Mouse (Mus musculus) kidney, embryonic 15.5 days (tissue): ENCODE measurements around the gene Rnaseh2b. TPM values are rescaled to one million over a fixed set of nuclear protein-coding genes. Genes with fewer than 3 reads are reported as not detected.

Experiments used
- ATAC-seq: fragments of 200-750 bp; cut with Nextera tagmentation; replicated peaks from 2 replicates; pipeline ENCODE4 v1.8.0; 2017; ENCODE audit warnings: moderate TSS enrichment; ENCODE audit not compliant: low FRiP score
- H3K27ac ChIP-seq: fragments of 300-500 bp; sonication (generic); 2 replicates; pipeline ENCODE4 v1.5.1; 2015; ENCODE audit warnings: mild to moderate bottlenecking, inconsistent platforms
- H3K27me3 ChIP-seq: fragments of 300-500 bp; sonication (generic); 2 replicates; pipeline ENCODE4 v1.6.1; 2015; ENCODE audit warnings: inconsistent platforms
- H3K36me3 ChIP-seq: fragments of 300-500 bp; sonication (generic); 2 replicates; pipeline ENCODE4 v1.6.1; 2015; ENCODE audit warnings: inconsistent platforms
- H3K4me1 ChIP-seq: fragments of 300-500 bp; sonication (generic); 2 replicates; pipeline ENCODE4 v1.6.1; 2015; ENCODE audit warnings: inconsistent platforms
- H3K4me2 ChIP-seq: fragments of 300-500 bp; sonication (generic); 2 replicates; pipeline ENCODE4 v1.6.1; 2015; ENCODE audit warnings: moderate library complexity, mild to moderate bottlenecking, inconsistent platforms
- H3K4me3 ChIP-seq: fragments of 300-500 bp; sonication (generic); replicated peaks from 2 replicates; pipeline ENCODE4 v1.5.1; 2015; ENCODE audit warnings: mild to moderate bottlenecking, inconsistent platforms
- H3K9ac ChIP-seq: fragments of 300-500 bp; sonication (generic); 2 replicates; pipeline ENCODE4 v1.6.1; 2015; ENCODE audit warnings: mild to moderate bottlenecking, inconsistent platforms
- H3K9me3 ChIP-seq: fragments of 300-500 bp; sonication (generic); replicated peaks from 2 replicates; pipeline ENCODE4 v1.6.1; 2016; ENCODE audit warnings: inconsistent platforms
- WGBS: fragments of 180-500 bp; shearing (Covaris S2); methylation state at CpG from one replicate; pipeline ENCODE4 v1.1.7; 2015; ENCODE audit warnings: mixed read lengths; 5-methylcytosine and 5-hydroxymethylcytosine counted together
- polyA plus RNA-seq: library from polyadenylated mRNA; unstranded; fragments of >200 nt; fragmentation: Nextera tagmentation; extraction: Ambion mirVana; gene quantifications from 2 replicates; pipeline ENCODE4 v1.2.1, GENCODE M21; 2015

The Rnaseh2b gene
- polyA plus RNA-seq, 1 experiment from 2014 or later: 53.6 TPM

- Histone ChIP-seq H3K4me1 (peaks cover 10% of the 10 kb centered on the region), H3K9ac (no peak overlapping the region), H3K4me3 (no peak overlapping the region), H3K27me3 (no peaks in the 10 kb centered on the region), H3K36me3 (no peaks in the 10 kb centered on the region), H3K27ac (no peak overlapping the region), H3K4me2 (no peak overlapping the region), H3K9me3 (no peaks in the 10 kb centered on the region)
- 62% methylated on average over 5 of the region's 5 CpGs for WGBS
- ATAC-seq: no peak
These were observed 31.1 kb downstream of the Rnaseh2b start for GRCm38 (mm10) chr14:62323457-62323856.

- H3K4me2 ChIP-seq: no peak overlapping the region
These were observed 32.6 kb downstream of the Rnaseh2b start for GRCm38 (mm10) chr14:62324943-62325342.

DNA sequence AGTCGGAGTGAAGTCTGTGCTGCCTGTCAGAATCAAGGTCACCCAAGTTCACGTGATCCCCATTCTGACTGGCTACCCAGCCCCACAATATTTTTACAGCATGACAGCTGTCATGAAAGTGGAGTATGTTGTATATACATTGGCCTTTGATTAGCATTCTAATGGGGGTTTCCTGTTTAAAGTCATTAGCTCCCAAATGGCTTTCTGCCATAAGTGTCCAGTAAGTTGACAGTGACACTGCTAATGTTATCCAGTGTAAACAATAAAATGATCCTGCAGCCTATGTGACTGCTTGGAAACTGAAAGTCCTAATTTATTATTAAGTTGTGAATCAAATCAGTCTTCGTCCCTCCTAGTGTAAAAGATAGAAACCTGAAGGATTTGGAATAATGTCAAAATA lies 33.6 kb downstream of the Rnaseh2b start:
- no peaks in the 10 kb centered on the region for H3K9me3 ChIP-seq
- no peak overlapping the region for H3K9ac ChIP-seq
- no peak overlapping the region for H3K27ac ChIP-seq
- 63% methylated on average over 3 of the region's 3 CpGs for WGBS
- no peaks in the 10 kb centered on the region for H3K27me3 ChIP-seq
- H3K36me3 ChIP-seq: no peaks in the 10 kb centered on the region
- no peak for ATAC-seq
- peaks cover 10% of the 10 kb centered on the region for H3K4me1 ChIP-seq
- H3K4me3 ChIP-seq: no peak overlapping the region
- H3K4me2 ChIP-seq: no peak overlapping the region

More at GRCm38 (mm10) chr14:62324943-62325342, 32.6 kb downstream of the Rnaseh2b start:
- Histone ChIP-seq H3K27ac (no peak overlapping the region), H3K36me3 (no peaks in the 10 kb centered on the region), H3K4me1 (peaks cover 10% of the 10 kb centered on the region), H3K9me3 (no peaks in the 10 kb centered on the region), H3K4me3 (no peak overlapping the region), H3K9ac (no peak overlapping the region), H3K27me3 (no peaks in the 10 kb centered on the region)
- no peak for ATAC-seq
- WGBS: 87% methylated on average over 5 of the region's 5 CpGs

- Histone ChIP-seq H3K9ac (no peak overlapping the region), H3K4me1 (peaks cover 15% of the 10 kb centered on the region), H3K4me2 (no peak overlapping the region), H3K27ac (no peak overlapping the region), H3K4me3 (no peak overlapping the region), H3K36me3 (no peaks in the 10 kb centered on the region), H3K27me3 (no peaks in the 10 kb centered on the region), H3K9me3 (no peaks in the 10 kb centered on the region)
- no peak for ATAC-seq
- WGBS: 48% methylated on average over 2 of the region's 2 CpGs
These were observed 34.8 kb downstream of the Rnaseh2b start for GRCm38 (mm10) chr14:62327171-62327570.

DNA sequence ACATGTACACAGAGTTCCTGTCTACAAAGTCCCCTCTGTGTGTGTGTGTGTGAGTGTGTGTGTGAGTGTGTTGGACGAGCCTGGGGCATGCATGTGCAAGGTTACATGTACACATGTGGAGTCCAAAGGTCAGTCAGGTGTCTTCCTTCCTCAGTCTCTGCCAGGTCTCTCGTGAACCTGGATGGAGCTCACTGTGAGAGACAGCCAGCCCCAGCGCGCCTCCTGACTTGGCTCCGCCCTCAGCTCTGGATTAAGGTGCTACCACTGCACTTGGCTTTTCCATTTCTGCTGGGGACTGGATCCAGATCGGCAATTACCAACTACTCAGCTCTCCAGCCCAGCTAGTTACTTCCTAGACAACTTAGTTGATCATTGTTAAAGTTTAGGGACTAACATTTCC lies 36.2 kb downstream of the Rnaseh2b start:
- no peak for ATAC-seq
- H3K4me2 ChIP-seq: no peak overlapping the region
- H3K27me3 ChIP-seq: no peaks in the 10 kb centered on the region
- no peak overlapping the region for H3K9ac ChIP-seq
- no peaks in the 10 kb centered on the region for H3K36me3 ChIP-seq
- H3K4me1 ChIP-seq: peaks cover 26% of the 10 kb centered on the region
- 52% methylated on average over 6 of the region's 6 CpGs for WGBS
- H3K27ac ChIP-seq: no peak overlapping the region
- H3K4me3 ChIP-seq: no peak overlapping the region
- no peaks in the 10 kb centered on the region for H3K9me3 ChIP-seq

DNA sequence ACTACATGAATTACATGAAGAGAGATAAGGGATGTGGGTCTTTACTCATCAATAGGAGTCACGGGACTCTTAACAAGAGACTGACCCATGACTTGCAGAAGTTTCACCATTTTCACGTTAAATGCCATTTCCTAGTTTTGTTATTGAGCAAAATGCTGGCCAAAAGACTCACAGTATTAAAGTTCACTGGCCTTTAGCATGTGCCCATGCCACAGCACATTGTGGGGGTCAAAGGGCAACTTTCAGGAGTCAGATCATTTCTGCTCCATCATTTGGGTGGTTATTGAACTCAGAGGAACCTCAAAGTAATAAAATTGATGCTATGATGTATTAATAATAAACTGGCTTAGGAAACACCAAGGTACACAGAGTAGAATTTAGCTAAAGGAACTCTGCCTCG lies 37.2 kb downstream of the Rnaseh2b start:
- no peak overlapping the region for H3K4me2 ChIP-seq
- no peaks in the 10 kb centered on the region for H3K27me3 ChIP-seq
- WGBS: 84% methylated on average over 3 of the region's 3 CpGs
- H3K9ac ChIP-seq: no peak overlapping the region
- no peaks in the 10 kb centered on the region for H3K36me3 ChIP-seq
- H3K4me1 ChIP-seq: peaks cover 30% of the 10 kb centered on the region
- no peak for ATAC-seq
- H3K9me3 ChIP-seq: no peaks in the 10 kb centered on the region
- H3K27ac ChIP-seq: no peak overlapping the region
- H3K4me3 ChIP-seq: no peak overlapping the region

DNA sequence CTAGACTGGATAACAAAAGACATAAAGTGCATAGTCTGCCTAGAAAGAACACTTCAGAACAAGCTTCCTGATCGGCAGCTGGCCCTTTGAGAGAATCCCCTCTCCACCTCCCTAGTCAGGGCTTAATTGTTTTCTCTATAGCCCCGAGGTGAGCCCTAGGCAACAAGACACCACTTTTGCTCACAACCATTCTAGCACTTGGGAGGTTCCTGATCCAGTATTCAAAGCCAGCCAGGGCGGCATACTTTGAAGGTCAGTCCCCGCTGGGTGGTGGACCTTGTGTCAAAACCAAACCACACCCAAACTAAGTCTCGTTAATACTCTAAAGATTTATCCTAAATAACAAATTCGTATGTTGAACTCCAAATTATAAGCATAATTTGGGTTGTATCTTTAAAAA lies 39.1 kb downstream of the Rnaseh2b start:
- ATAC-seq: 0 out of 2 replicates have a peak, but pooled peaks have one; percentile 24
- 14% methylated on average over 6 of the region's 6 CpGs for WGBS
- peak overlapping the region; percentile 76 for H3K9ac ChIP-seq
- peak overlapping the region; percentile 86 for H3K4me3 ChIP-seq
- H3K27ac ChIP-seq: 0 out of 2 replicates have a peak overlapping the region, but pooled peaks have one; percentile 91
- H3K36me3 ChIP-seq: no peaks in the 10 kb centered on the region
- H3K4me1 ChIP-seq: peaks cover 30% of the 10 kb centered on the region
- H3K9me3 ChIP-seq: no peaks in the 10 kb centered on the region
- H3K4me2 ChIP-seq: peak overlapping the region; percentile 73
- H3K27me3 ChIP-seq: no peaks in the 10 kb centered on the region

DNA sequence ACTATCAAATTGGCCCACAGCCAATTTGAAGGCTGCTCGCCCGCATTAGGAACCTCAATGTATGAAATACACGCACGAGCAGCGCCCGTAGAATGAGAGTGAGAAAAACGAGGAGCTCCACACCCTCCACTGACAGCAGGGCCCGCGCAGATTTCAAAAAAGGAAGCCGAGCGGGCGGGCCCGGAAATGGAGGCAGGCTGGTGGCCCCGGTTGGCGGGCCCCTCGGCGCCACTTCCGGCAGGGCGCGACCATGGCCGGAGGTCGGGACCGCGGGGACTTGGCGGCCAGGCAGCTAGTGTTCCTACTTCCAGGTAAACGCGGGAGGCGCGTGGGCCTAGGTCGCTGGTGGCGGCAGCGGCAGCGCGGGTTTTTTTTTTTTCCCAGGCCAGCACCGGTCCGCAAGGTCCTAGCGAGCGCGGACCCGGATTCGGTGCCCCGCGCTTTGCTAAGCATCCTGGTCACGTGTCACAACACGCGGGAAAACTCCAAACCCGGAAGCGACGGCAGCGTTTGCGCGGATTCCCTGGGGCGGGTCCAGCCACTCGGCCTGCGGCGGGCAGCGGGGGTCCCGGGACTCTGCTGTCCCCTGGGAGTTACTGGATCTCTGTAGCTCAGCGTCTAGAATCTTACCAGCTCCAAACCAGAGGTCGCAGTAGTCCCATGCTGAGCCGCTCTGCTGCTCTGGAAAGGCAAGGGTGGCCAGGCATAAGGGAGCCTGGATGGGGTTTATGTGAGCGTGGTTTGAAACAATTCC lies 39.7 kb downstream of the Rnaseh2b start:
- no peaks in the 10 kb centered on the region for H3K9me3 ChIP-seq
- H3K9ac ChIP-seq: peak overlapping the region; percentile 76
- H3K27ac ChIP-seq: peak overlapping the region; percentile 91
- under 1% methylated on average over 58 of the region's 62 CpGs for WGBS
- peaks cover 26% of the 10 kb centered on the region for H3K4me1 ChIP-seq
- no peaks in the 10 kb centered on the region for H3K27me3 ChIP-seq
- peak; percentile 85 for ATAC-seq
- H3K4me3 ChIP-seq: peak overlapping the region; percentile 86
- no peaks in the 10 kb centered on the region for H3K36me3 ChIP-seq
- peak overlapping the region; percentile 73 for H3K4me2 ChIP-seq

- 76% methylated on average over 9 of the region's 9 CpGs for WGBS
These were observed 41.7 kb downstream of the Rnaseh2b start for GRCm38 (mm10) chr14:62333909-62334687.

GRCm38 (mm10) chr14:62339196-62339595 lies 46.8 kb downstream of the Rnaseh2b start:
- Histone ChIP-seq H3K4me1 (0 out of 2 replicates have a peak, but pooled peaks cover 7% of the 10 kb centered on the region), H3K27ac (no peak overlapping the region), H3K9ac (no peak overlapping the region), H3K36me3 (no peaks in the 10 kb centered on the region), H3K4me3 (no peak overlapping the region), H3K27me3 (no peaks in the 10 kb centered on the region), H3K4me2 (no peak overlapping the region), H3K9me3 (no peaks in the 10 kb centered on the region)
- WGBS: 92% methylated on average over 1 of the region's 1 CpGs
- no peak for ATAC-seq

More at GRCm38 (mm10) chr14:62333909-62334687, 41.7 kb downstream of the Rnaseh2b start:
- Histone ChIP-seq H3K27me3 (no peaks in the 10 kb centered on the region), H3K9me3 (no peaks in the 10 kb centered on the region), H3K4me1 (peaks cover 24% of the 10 kb centered on the region), H3K36me3 (no peaks in the 10 kb centered on the region), H3K4me2 (no peak overlapping the region), H3K9ac (0 out of 2 replicates have a peak overlapping the region, but pooled peaks have one; percentile 2), H3K27ac (no peak overlapping the region), H3K4me3 (no peak overlapping the region)
- no peak for ATAC-seq

DNA sequence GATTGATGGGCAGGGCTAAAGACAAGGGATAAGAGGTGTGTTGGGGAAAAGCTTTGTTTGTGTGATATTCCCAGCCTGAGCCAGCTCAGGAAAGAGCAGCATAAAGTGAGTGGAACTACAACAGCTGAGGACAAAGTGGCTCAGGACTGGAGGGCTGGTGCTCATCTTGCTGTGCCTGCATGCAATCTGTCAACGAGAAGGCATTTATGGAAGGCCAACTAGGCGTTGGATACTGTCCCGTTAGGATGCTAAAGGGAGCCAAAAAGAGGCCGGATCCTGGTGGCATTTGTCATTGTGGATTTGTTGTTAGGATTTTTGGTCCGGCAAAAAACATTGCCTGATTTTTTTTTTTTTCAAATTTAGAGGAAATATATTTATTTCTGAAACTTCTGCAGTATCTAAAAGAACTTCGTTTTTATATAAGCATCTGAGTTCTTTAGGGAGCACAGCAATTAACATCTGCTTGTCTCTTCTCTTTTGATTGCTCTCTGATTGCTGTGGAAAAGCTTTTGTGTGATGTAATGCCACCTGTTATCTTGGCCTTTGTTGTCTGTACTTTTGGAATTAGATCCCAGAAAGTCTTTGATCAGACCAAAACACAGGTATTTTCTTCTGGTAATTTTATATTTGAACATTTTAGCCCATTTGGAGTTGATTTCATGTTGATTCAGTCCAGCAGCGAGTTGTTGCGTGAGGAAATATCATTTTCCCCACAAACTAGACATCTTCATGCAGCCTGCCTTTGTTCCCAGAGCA lies 49.7 kb downstream of the Rnaseh2b start:
- Histone ChIP-seq H3K4me1 (0 out of 2 replicates have a peak, but pooled peaks cover 3% of the 10 kb centered on the region), H3K4me3 (no peak overlapping the region), H3K9ac (no peak overlapping the region; the same call in 1 of the 2 replicates), H3K27ac (no peak overlapping the region), H3K36me3 (no peaks in the 10 kb centered on the region), H3K27me3 (no peaks in the 10 kb centered on the region), H3K9me3 (no peaks in the 10 kb centered on the region), H3K4me2 (no peak overlapping the region)
- 58% methylated on average over 8 of the region's 8 CpGs for WGBS
- ATAC-seq: no peak
